Mouse (Mus musculus): ENCODE measurements at regions not wholly inside any gene's neighbourhood (a gene's known extent, or its start where the extent isn't known, plus 50 kb on each side); places are given as distances from the start of the nearest gene placed in this dataset.

DNA sequence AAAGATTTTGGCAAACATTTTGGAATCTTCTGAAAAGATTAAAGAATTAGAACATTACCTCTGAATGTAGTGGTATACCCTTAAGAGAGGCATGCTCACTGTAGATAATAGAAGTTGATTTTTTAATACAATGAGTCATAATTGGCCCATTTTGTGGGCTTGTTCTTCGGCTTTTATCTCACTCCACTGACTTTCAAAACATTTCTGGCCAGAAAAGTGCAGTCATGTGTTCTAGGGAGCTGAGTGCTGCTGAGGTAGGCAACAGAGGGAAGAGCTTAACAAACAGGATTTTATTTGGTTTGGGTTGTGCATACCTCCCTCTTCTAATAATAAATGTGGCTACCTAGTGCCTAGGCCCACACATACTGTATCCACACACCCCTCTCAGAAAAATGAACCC lies 150.1 kb upstream of the Tmtc4 start:
- DNase-seq (ENCODE audit: low read depth, low spot score), result no peak
- in situ Hi-C loops (cut with MboI; ENCODE audit: low sequenced_read_pairs in 2 of 2, unreplicated experiment in 2 of 2), result no loop called here
- Histone ChIP-seq H3K9ac (ENCODE audit: insufficient read depth, low read depth, low read length, poor library complexity, severe bottlenecking) (no peak overlapping the region), H3K9me3 (ENCODE audit: control insufficient read depth, insufficient read depth, low read depth, low read length) (no peaks in the 10 kb centered on the region), H3K36me3 (ENCODE audit: control insufficient read depth, insufficient read depth, low read length, poor library complexity, severe bottlenecking) (no peaks in the 10 kb centered on the region), H3K27ac (ENCODE audit: insufficient read depth, low read depth, low read length, poor library complexity, severe bottlenecking) (no peak overlapping the region), H3K4me1 (ENCODE audit: control insufficient read depth in 2 of 2, insufficient read depth in 2 of 2, low read length in 2 of 2, poor library complexity in 1 of 2) (no peaks in the 10 kb centered on the region), H3K4me3 (ENCODE audit: insufficient read depth in 1 of 2, low read depth in 1 of 2, low read length in 2 of 2, poor library complexity in 1 of 2, severe bottlenecking in 1 of 2) (no peak overlapping the region)
- TF ChIP-seq ZC3H11A (IDR thresholded peaks at IDR 0.05; ENCODE audit: borderline replicate concordance, low read depth, low read length), result no peak

- TF ChIP-seq MAFK (IDR thresholded peaks at IDR 0.05; ENCODE audit: insufficient read depth, low read depth, low read length) (no peak), HCFC1 (IDR thresholded peaks at IDR 0.05; ENCODE audit: borderline replicate concordance, insufficient read depth, low read length) (no peak), CHD2 (IDR thresholded peaks at IDR 0.05; ENCODE audit: low read depth, low read length) (no peak), ZC3H11A (IDR thresholded peaks at IDR 0.05; ENCODE audit: borderline replicate concordance, low read depth, low read length) (no peak), ZNF384 (IDR thresholded peaks at IDR 0.05; ENCODE audit: low read depth, low read length) (no peak)
- no peak for DNase-seq (ENCODE audit: low read depth, low spot score)
- H3K27ac ChIP-seq (ENCODE audit: insufficient read depth, low read depth, low read length, poor library complexity, severe bottlenecking), result no peak overlapping the region
- no peaks in the 10 kb centered on the region for H3K9me3 ChIP-seq (ENCODE audit: control insufficient read depth, insufficient read depth, low read depth, low read length)
- H3K9ac ChIP-seq (ENCODE audit: insufficient read depth, low read depth, low read length, poor library complexity, severe bottlenecking), result no peak overlapping the region
- H3K4me3 ChIP-seq (ENCODE audit: insufficient read depth in 1 of 2, low read depth in 1 of 2, low read length in 2 of 2, poor library complexity in 1 of 2, severe bottlenecking in 1 of 2), result no peak overlapping the region
- no peaks in the 10 kb centered on the region for H3K4me1 ChIP-seq (ENCODE audit: control insufficient read depth in 2 of 2, insufficient read depth in 2 of 2, low read length in 2 of 2, poor library complexity in 1 of 2)
- no peaks in the 10 kb centered on the region for H3K36me3 ChIP-seq (ENCODE audit: control insufficient read depth, insufficient read depth, low read length, poor library complexity, severe bottlenecking)
- in situ Hi-C loops (cut with MboI; ENCODE audit: low sequenced_read_pairs in 2 of 2, unreplicated experiment in 2 of 2), result no loop called here
Observed at GRCm38 (mm10) chr14:123120361-123120760, 136.5 kb upstream of the Tmtc4 start.

DNA sequence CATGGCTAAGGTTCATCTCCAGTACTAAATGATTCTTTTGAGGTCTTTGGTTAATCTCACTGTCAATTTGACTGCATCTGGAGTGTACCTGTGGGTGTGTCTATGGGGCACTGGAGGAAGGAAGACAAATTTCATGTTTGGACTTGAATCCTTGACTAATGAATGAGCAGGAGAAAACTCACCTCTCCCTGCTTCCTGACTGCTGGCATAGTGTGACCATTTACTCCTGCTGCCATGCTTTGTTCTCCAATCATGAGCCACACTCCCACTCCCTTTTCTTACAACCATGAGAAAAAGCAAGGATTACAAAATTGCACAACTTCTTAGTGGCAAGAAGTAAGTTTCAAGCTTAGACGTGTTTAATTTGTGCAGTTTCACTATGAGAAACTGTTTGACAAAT lies 132.5 kb upstream of the Tmtc4 start:
- no peaks in the 10 kb centered on the region for H3K36me3 ChIP-seq (ENCODE audit: control insufficient read depth, insufficient read depth, low read length, poor library complexity, severe bottlenecking)
- no peak overlapping the region for H3K9ac ChIP-seq (ENCODE audit: insufficient read depth, low read depth, low read length, poor library complexity, severe bottlenecking)
- TF ChIP-seq HCFC1 (IDR thresholded peaks at IDR 0.05; ENCODE audit: borderline replicate concordance, insufficient read depth, low read length), result no peak
- TF ChIP-seq MAFK (IDR thresholded peaks at IDR 0.05; ENCODE audit: insufficient read depth, low read depth, low read length), result no peak
- no peak for TF ChIP-seq CHD2 (IDR thresholded peaks at IDR 0.05; ENCODE audit: low read depth, low read length)
- TF ChIP-seq ZC3H11A (IDR thresholded peaks at IDR 0.05; ENCODE audit: borderline replicate concordance, low read depth, low read length), result no peak
- TF ChIP-seq ZNF384 (IDR thresholded peaks at IDR 0.05; ENCODE audit: low read depth, low read length), result no peak
- H3K9me3 ChIP-seq (ENCODE audit: control insufficient read depth, insufficient read depth, low read depth, low read length), result no peaks in the 10 kb centered on the region
- H3K4me1 ChIP-seq (ENCODE audit: control insufficient read depth in 2 of 2, insufficient read depth in 2 of 2, low read length in 2 of 2, poor library complexity in 1 of 2), result no peaks in the 10 kb centered on the region
- no peak overlapping the region for H3K4me3 ChIP-seq (ENCODE audit: insufficient read depth in 1 of 2, low read depth in 1 of 2, low read length in 2 of 2, poor library complexity in 1 of 2, severe bottlenecking in 1 of 2)
- DNase-seq (ENCODE audit: low read depth, low spot score), result no peak
- in situ Hi-C loops (cut with MboI; ENCODE audit: low sequenced_read_pairs in 2 of 2, unreplicated experiment in 2 of 2), result no loop called here
- H3K27ac ChIP-seq (ENCODE audit: insufficient read depth, low read depth, low read length, poor library complexity, severe bottlenecking), result no peak overlapping the region

GRCm38 (mm10) chr14:123110533-123110932 lies 126.7 kb upstream of the Tmtc4 start:
- Histone ChIP-seq H3K27ac (ENCODE audit: insufficient read depth, low read depth, low read length, poor library complexity, severe bottlenecking) (no peak overlapping the region), H3K4me3 (ENCODE audit: insufficient read depth in 1 of 2, low read depth in 1 of 2, low read length in 2 of 2, poor library complexity in 1 of 2, severe bottlenecking in 1 of 2) (no peak overlapping the region), H3K9ac (ENCODE audit: insufficient read depth, low read depth, low read length, poor library complexity, severe bottlenecking) (no peak overlapping the region), H3K36me3 (ENCODE audit: control insufficient read depth, insufficient read depth, low read length, poor library complexity, severe bottlenecking) (no peaks in the 10 kb centered on the region), H3K9me3 (ENCODE audit: control insufficient read depth, insufficient read depth, low read depth, low read length) (no peaks in the 10 kb centered on the region), H3K4me1 (ENCODE audit: control insufficient read depth in 2 of 2, insufficient read depth in 2 of 2, low read length in 2 of 2, poor library complexity in 1 of 2) (no peaks in the 10 kb centered on the region)
- no peak for DNase-seq (ENCODE audit: low read depth, low spot score)
- in situ Hi-C loops (cut with MboI; ENCODE audit: low sequenced_read_pairs in 2 of 2, unreplicated experiment in 2 of 2), result no loop called here
- TF ChIP-seq CHD2 (IDR thresholded peaks at IDR 0.05; ENCODE audit: low read depth, low read length) (no peak), ZNF384 (IDR thresholded peaks at IDR 0.05; ENCODE audit: low read depth, low read length) (no peak), MAFK (IDR thresholded peaks at IDR 0.05; ENCODE audit: insufficient read depth, low read depth, low read length) (no peak), ZC3H11A (IDR thresholded peaks at IDR 0.05; ENCODE audit: borderline replicate concordance, low read depth, low read length) (no peak), HCFC1 (IDR thresholded peaks at IDR 0.05; ENCODE audit: borderline replicate concordance, insufficient read depth, low read length) (no peak)

DNA sequence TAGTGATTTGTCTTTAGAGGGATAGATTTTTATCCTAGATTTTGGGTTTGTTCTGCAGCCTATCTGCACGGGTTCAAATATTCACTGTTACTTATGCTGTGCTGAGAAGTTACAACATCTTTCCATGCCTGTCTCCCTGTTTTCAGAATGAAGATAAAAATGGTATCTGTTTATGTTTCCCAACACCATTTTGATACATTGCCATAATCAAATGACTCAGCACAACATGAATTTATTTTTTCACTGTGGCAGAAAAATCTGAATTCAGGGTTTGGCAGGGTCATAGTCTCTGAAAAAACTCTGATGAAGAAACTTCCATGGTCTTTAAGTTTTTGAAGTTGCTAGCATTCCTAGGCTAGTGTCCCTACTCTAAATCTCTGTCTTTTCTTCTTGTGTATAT lies 116.5 kb upstream of the Tmtc4 start:
- TF ChIP-seq ZNF384 (IDR thresholded peaks at IDR 0.05; ENCODE audit: low read depth, low read length) (no peak), HCFC1 (IDR thresholded peaks at IDR 0.05; ENCODE audit: borderline replicate concordance, insufficient read depth, low read length) (no peak), ZC3H11A (IDR thresholded peaks at IDR 0.05; ENCODE audit: borderline replicate concordance, low read depth, low read length) (no peak), MAFK (IDR thresholded peaks at IDR 0.05; ENCODE audit: insufficient read depth, low read depth, low read length) (no peak), CHD2 (IDR thresholded peaks at IDR 0.05; ENCODE audit: low read depth, low read length) (no peak)
- H3K9me3 ChIP-seq (ENCODE audit: control insufficient read depth, insufficient read depth, low read depth, low read length), result no peaks in the 10 kb centered on the region
- no peak overlapping the region for H3K9ac ChIP-seq (ENCODE audit: insufficient read depth, low read depth, low read length, poor library complexity, severe bottlenecking)
- H3K27ac ChIP-seq (ENCODE audit: insufficient read depth, low read depth, low read length, poor library complexity, severe bottlenecking), result no peak overlapping the region
- H3K4me3 ChIP-seq (ENCODE audit: insufficient read depth in 1 of 2, low read depth in 1 of 2, low read length in 2 of 2, poor library complexity in 1 of 2, severe bottlenecking in 1 of 2), result no peak overlapping the region
- no peaks in the 10 kb centered on the region for H3K4me1 ChIP-seq (ENCODE audit: control insufficient read depth in 2 of 2, insufficient read depth in 2 of 2, low read length in 2 of 2, poor library complexity in 1 of 2)
- no peak for DNase-seq (ENCODE audit: low read depth, low spot score)
- H3K36me3 ChIP-seq (ENCODE audit: control insufficient read depth, insufficient read depth, low read length, poor library complexity, severe bottlenecking), result no peaks in the 10 kb centered on the region
- in situ Hi-C loops (cut with MboI; ENCODE audit: low sequenced_read_pairs in 2 of 2, unreplicated experiment in 2 of 2), result no loop called here

Measured in ES-E14 (cell line).